Mouse (Mus musculus): ENCODE data around the gene Rab11fip4.
A peak's percentile ranks its signal among the peaks of the same experiment; 100 is the strongest.
"Not testable (repeated sequence)": the region's sequence is repeated elsewhere in the genome, so short reads cannot be mapped to it uniquely, and the experiment has no call there.

Rab11fip4 gene

DNA sequence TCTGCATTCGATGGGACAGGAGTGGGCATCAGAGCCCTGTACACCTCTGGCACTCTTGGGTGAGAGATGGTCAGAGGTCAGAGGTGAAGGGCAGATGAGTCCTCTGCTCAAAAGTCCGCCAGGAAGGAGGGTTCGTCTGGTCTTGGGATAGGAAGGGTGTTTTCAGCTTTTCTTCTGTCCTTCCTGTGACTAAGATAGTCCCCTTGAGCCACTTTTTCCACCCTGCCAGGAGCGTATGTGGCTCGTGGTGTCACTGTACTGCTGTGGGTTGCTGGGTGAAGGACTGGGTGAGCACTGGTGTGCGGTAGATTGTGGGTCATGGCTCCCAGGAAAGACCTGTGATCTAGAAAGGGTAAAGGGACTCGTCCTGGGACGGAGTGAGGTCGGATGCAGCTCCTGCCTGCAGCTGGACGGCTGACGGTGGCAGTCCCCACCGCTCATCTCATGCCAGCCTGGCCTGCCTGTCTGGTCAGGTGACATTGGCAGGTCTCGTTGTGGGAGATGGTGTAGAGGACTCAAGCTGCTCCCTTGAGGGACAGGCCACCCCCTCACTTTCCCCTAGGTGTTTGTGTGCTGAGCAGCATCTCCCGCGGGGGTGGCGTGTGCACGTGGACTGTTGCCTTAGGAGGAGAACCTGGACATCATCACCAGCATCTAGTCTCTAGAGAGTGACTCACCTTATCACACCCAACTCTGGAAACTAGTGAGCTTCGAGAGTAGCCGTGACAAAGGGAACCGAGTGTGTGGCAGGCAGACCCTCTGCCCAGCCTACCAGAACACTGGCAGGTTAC lies 87.5 kb downstream of the Rab11fip4 start:
- no peak for DNase-seq (ENCODE audit: low spot score)

DNA sequence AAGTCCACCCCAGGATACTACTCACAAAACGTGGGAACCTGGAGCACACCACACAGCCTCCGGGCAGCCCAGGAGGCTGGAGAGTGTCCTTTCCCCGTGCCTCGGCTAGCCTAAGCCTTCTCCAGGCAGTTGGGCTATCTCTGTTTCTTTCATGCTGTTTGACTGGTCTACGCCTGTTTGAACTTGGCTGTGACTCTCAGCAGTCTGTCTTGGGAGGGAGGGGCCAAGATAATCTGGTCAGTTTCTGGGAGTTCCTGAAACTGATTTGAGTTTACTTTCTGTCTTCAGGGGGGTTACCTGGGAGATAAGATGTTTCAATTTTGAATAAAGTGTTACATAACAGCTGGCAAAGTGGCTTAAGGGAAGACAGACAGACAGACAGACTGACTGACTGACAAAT lies 88.9 kb downstream of the Rab11fip4 start:
- DNase-seq (ENCODE audit: low spot score), result no peak

DNA sequence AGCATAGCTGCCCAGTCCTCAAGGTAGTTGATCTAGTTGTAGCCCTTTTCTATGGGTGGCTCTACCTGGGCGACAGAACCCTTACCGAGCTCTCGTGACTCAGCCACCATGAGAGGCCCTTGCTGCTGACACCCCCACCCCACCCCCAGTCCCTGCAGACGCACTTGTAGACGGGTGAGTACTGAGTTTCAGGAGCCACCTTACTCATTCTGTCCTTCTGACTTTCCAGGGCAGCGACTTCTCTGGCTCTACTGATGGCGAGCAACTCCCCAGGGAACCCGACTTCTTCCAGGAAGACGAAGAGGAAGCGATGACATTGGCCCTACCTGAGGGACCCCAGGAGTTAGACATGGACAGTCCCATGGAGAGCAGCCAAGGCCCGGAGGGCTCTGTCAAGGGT lies 89.5 kb downstream of the Rab11fip4 start:
- DNase-seq (ENCODE audit: low spot score), result no peak

DNA sequence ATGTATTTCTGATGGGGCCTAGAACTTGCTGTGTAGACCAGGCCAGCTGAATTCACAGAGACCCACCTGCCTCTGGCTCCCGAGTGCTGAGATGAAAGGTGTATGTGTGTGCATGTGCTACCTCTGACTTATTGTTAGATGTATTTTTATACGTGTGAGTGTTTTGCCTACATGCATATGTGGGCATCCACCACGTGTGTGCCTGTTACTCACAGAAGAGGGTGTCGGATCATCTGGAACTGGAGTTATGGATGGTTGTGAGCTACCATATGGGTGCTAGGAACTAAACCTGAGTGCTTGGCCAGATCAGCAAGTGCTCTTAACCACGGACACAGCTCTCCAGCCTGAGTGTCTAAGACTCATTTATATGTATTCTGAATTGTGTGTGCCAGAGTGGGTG lies 90.2 kb downstream of the Rab11fip4 start:
- DNase-seq (ENCODE audit: low spot score), result no peak

DNA sequence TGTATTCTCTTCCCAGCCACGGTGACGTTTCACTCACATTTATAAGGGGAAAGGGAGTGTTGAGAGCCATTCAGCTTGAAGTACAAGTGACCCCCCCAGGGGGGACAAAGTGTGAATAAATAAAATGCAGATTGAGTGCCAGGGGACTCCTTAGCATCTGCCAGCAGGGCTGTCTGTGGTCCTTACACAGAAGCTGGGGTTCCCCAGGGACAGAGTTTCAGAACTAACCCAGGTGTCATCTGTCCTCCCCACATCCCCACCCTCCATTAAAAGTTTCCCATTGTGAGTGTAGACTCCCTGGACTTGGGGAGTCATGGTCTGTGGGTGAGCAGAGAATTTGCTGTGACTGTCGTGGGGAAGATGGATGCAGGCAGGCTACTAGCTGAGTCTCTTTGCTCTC lies 90.8 kb downstream of the Rab11fip4 start:
- DNase-seq (ENCODE audit: low spot score), result no peak

DNA sequence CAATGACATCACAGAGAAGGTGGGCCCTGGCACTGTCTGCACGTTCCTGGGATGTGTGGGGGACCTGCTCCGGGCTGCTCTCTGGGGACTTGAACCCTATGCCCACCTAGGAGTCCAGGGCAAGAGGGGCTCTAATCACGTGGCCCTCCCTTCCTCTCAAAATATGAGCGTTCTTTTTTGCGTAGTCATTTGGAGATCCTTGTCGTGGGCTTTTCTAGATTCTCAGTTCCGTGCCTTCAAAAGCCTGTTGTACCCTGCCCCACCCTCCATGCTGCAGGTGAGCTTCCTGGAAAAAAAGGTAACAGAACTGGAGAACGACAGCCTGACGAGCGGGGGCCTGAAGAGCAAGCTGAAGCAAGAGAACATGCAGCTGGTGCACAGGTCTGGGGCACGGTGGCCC lies 94.1 kb downstream of the Rab11fip4 start:
- no peak for DNase-seq (ENCODE audit: low spot score)

DNA sequence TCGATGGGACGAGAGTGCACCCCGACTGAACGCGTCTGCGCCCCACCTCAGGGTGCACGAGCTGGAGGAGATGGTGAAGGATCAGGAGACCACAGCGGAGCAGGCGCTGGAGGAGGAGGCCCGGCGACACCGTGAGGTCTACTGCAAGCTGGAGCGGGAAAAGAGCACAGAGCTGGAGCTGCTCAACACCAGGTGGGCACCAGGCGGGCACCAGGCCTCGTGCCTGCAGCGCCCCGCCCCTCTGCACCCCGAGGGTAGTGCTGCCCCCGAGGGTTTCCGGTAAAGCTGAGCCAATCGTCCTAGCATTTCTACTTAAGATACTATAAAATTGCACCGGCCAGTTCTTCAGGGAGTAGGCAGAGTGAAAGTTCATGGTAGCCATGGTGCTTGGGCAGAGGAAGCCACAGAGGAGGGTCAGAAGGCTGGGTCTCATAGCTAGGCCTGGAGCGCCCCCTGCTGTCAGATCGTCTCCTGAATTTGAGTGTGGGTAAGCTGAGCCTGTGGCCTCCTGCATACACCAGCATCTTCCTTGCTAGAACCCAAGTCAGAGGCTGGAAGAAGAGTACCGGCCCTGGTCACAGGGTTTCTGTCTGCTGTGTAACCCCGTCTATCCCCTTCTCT lies 95.6 kb downstream of the Rab11fip4 start:
- peak; percentile 93 for DNase-seq (ENCODE audit: low spot score)

DNA sequence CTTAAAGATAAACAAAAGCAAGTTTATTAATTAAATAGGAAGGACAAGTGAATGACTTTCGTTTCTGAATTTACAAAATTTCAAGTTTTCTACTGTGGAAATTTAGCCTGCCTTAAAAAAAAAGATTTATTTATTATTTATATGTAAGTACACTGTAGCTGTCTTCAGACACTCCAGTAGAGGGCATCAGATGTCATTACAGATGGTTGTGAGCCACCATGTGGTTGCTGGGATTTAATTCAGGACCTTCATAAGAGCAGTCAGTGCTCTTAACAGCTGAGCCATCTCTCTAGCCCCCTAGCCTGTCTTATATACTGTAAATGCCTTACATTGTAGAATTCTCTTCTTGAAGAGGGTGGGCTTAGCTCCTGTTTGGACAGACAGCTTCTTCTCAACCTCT lies 98.9 kb downstream of the Rab11fip4 start:
- no peak for DNase-seq (ENCODE audit: low spot score)

DNA sequence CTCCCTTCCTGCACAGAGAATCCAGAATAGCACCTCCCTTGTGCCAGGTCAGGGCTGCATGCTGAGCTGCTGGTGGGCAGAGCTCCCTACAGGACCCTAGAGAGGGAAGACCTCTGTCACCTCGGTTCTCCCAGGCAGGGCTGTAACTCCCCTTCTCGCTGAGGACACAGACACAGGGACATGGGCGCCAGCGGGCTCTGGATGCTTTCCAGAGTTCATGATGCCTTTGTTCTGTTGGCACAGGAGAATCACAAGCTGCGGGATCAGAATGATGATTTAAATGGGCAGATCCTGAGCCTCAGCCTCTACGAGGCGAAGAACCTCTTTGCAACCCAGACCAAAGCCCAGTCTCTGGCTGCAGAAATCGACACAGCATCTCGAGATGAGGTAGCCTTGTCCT lies 100.5 kb downstream of the Rab11fip4 start:
- DNase-seq (ENCODE audit: low spot score), result no peak

DNA sequence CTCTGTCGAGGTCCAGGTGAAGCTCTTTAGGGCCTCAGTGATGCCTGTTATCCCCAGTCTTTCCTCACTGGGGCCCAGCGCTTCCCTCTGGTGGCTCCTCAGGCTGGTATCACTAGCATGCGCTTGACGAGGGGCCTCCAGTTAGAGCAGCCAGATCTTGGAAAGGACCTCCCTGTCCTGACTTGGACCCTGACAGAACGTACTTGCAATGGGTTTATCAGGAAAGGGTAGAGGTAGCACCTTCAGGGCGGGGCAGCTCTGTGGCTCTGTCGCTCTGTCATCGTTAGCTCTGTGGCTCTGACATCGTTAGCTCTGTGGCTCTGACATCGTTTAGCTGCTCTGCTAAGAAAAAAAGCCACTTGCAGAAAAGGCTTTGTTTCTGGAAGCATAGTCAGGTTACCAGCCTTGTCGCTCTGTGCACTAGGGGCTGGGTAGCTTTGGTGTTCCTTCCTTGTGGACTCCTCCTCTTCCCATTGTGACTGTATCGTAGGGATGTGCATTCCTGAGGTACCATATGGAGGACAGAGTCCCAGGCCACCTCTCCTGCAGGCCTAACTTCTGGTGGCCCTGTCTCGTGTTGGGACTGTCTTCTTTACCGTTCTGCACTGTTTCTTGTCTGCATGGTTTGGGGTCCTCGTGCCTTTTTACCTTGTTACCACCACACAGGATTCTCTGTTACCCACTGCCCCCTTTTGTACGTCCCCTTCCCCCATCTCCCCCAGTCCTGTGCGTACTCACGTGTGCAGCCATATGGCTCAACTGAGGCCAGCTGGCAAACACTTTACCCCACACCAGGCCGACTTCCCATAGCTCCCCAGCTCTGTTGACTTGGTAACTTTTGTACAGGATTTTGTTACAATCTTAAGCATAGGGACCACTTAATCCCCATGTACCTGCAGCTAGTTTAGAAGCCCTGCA lies 105.6 kb downstream of the Rab11fip4 start:
- DNase-seq (ENCODE audit: low spot score), result no peak

DNA sequence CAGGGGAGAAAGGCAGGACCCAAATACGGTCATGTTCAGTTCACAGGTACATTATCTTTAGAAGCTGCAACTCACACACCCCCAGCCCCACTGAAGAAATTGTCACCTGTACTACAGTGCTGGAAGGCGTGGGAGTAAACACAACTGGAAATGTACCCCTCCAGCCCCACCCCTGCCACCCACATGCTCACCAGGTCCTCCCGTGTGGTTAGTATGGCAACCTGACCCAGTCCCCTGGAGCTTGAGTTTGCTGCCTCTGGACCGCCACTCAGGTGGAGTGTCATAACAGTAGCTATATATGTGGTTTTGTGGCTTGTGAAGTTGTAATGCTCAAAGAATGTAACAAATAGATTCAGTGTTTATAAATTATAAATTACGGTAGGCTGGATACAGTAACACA lies 107.1 kb downstream of the Rab11fip4 start:
- no peak for DNase-seq (ENCODE audit: low spot score)

DNA sequence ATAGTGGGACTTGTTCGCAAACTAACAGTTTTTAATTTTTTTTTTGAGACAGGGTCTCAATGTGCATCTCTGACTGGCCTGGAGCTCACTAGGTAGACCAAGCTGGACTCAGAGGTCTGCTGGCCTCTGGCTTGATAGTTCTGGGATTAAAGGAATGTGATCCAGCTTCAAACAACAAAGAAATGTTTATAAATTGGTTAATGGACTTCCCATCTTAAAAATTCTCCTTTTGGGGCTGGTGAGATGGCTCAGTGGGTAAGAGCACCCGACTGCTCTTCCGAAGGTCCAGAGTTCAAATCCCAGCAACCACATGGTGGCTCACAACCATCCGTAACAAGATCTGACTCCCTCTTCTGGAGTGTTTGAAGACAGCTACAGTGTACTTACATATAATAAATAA lies 107.5 kb downstream of the Rab11fip4 start:
- DNase-seq (ENCODE audit: low spot score), result not testable (repeated sequence)

DNA sequence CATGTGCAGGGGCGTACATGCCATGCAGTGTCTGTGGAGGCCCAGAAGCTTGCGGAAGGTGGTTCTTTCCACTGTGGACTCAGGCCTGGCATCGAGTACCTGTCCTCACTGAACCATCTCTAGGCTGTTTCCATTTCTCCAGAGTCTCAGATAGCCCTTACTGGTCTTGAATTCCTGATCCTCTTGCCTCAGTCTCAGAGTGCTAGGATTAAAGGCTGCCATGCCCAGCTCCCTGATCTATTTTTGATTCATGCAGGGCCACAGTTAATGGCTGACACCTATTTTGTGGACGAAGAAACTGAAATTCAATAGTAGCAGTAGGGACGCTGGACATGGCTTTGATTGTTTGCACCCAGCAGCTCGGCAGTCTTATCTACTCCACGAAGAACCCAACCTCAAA lies 110.5 kb downstream of the Rab11fip4 start:
- DNase-seq (ENCODE audit: low spot score), result no peak

DNA sequence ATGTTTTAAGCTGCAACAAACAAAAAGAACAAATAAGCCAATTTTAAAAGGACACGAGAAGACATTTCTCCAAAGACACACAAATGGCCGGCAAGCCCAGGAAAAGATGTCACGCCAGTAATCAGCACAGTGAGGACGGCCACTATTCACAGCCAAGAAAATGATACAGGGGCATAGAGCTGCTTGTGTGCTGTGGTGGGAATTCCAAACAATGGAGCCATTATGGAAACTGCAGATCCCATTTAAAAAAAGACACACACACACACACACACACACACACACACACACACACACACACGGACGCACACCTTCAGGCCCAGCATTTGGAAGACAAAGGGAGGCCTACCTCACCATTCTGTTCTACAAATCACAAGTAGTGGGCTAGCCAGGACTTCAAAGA lies 111.1 kb downstream of the Rab11fip4 start:
- DNase-seq (ENCODE audit: low spot score), result no peak

DNA sequence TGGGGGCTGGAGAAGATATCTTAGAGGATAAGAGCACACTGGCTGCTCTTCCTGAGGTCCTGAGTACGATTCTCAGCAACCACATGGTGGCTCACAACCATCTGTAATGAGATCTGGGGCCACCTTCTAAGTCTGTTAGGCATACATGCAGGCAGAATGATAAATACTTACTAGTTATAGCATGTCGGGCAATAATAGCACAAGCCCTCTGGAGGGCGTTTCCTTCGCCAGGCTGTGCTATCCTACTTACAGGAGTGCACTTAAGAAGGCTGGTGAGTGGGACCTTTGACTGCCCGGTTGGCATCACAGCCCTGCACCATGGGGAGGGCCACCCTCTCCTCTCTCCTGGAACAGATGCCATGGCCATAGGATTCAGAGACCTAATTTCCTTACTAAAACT lies 112.4 kb downstream of the Rab11fip4 start:
- no peak for DNase-seq (ENCODE audit: low spot score)

DNA sequence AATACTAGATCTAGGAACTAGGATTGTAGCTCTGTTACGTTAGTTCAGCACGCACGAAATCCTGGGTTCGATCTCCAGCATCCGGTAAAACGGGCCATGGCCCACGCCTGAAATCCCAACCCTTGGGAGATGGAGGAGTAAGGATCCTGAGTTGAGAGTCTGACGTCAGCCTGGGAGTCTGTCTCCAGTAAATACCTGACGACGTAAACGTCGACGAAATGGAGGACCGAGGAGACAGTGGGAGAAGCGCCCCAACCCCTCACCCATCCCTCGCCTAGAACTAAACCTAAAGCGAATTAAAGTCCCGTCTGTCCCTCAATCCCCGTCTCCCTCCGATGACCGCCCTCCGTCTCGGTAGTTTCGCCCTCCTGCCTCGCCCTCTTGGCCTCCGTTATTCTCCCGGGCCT lies 112.9 kb downstream of the Rab11fip4 start:
- DNase-seq (ENCODE audit: low spot score), result no peak

DNA sequence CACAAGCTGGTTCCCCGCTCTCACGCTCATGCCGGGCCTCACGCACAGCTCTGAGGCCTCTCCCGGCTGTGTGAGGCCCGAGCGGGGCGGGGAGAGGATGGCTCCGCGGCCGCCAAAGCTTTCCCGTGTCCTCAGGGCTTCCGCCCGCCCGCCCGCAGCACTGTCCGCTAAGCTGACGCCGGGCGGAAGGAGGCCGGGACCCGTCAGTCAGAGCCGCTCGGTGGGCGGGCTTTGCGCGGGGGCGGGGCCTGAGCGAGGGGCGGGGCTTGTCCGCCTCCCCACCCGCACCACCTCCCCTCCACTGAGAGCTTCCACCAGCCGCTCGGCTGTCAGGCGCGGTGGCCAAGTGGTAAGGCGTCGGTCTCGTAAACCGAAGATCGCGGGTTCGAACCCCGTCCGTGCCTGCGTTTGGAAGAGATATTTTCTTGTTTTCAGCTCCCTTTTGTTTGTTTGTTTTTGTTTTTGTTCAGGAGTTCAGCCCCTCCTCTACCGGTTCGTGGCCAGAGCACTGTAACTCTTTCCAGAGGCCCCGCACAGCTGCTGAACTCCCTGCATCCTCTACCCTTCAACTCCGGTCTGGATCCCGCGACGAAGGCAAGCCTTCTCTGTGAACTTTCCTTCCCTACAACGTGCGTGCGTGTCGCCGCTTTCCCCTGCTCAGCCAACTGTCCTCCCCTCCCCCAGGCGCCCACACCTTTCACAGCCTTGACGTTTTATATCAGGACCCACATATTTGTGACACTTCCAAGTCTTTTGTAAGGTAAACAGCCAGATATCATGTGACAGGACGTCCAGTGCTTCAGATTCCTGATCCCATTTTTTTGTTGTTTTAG lies 113.5 kb downstream of the Rab11fip4 start:
- peak; percentile 99 for DNase-seq (ENCODE audit: low spot score)

DNA sequence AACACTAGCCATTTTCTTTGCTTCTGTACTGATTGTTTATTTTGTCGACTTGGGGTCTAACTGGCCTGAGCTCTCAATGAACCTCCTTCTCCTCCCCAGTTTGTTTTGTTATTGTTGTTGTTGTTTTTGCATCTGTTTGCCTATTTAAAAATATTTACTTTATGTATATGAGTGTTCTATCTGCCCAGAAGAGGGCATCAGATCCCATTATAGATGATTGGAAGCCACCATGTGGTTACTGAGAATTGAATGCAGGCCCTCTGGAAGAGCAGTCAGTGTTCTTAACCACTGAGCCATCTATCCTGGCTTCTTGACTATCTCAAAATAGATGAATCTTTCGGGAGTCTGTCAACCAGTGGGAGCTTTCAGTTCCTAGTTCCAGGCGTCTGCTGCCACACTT lies 116.1 kb downstream of the Rab11fip4 start:
- DNase-seq (ENCODE audit: low spot score), result no peak

DNA sequence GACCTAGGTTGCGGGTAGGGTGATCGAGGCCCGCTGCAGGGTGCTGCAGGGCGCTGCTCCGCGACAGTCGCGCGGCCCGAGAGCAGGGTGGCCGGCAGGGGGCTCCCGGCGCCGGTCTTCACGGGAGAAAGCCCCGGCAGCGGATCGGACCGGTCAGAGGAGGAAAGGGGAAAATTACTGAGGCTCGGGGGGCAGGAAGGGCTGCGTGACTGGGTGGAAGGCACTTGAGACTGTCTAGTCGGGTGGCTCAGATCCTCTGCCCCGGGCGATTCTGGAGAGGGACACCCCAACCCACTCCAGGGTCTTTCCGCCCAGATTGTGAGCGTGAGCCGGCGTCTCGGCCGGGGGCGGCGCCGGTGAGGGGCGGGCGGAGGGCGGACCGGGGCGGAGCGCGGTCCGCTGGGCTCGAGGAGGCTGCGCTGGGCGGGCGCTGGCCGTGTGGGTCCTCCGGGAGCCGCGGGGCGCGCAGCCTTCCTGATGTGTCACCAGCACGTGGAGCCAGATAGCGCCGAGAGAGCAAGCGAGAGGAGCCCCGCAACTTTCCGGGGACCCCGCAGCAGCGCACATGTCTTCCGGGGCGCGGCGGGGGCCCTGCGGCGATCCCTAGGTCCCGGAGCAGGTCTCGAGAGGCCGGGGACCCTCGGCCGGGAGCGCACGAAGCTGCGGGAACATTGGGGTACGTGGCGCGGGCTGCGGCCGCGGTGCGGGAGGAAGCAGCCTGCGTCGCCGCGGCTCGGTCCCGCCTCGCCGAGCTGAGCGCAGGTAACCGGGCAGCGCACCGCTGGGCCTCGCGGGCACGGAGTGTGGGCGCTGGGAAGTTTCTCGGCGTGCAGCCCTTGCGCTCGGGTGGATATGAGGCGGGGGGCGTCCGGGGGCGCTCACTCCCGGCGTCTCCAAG lies 120.1 kb downstream of the Rab11fip4 start:
- peak; percentile 76 for DNase-seq (ENCODE audit: low spot score)

DNA sequence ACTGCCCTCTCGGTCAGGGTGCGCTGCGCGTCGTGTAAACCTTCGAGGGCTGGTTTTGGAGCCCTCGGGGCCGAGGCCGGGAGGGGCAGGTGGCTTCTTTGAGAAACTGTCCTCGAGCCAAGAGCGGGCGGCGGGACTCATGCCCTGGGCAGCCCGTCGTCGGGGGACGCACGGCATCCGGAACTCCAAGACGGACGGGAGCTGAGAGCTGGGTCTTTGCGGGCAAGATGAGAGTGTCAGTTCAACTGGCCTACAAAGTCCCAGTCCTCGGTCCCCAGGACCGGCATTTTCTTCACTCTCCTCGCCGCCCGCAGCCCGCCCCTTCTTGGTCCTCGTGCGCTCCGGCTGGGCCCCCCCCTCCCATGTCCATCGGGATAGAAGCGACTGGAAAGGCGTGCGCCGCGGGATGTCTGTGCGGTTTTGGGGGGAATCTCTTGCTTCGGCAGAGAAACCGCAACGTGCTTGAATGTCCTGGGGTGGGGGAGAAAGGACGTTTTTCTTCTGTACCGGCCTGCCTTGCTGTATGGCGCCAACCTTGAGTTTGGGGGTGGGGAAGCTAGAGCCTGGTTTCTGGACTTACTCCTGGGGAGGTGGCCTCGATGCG lies 120.9 kb downstream of the Rab11fip4 start:
- DNase-seq (ENCODE audit: low spot score), result no peak

All from ovary, postnatal 14 days (tissue).